Mouse (Mus musculus): ENCODE measurements around the gene Hc.

Gene Hc

DNA sequence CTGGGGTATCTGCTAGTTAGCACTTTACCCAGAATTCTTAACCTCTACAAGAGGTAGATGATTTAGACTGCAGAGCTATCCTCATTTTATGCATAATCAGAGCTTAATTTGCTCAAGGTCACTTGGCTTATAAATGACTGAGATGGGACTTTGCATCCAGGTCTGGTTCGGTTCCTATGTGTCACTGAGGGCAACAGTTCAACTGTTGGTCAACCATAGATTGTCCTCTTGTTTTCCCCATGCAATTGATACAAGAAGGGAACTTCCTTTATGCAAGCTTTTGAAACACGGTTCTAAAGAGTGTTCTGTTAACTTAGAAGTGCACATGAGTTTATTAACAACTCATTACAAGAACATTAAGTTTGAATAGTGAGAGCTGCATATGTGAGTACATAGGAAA, 2.9 kb downstream of the Hc start:
- in situ Hi-C loops (cut with MboI, MseI) = no loop called here

DNA sequence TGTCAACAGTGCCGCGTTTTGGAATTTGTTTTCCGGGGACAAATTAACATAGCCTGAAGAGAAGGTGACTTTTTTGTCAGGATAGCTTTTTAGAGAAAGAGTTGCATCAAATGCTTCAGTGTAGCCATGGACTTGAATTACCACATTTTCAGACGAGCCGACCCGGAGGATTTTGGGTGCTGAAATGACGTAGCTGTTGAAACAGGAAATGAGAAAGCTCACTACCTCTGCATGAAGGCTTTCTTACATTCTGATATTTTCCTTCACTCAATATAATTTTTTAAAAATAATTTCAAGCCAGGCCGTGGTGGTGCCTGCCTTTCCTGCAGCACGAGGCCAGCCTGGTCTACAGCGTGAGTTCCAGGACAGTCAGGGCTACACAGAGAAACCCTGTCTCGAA, 4.0 kb downstream of the Hc start:
- in situ Hi-C loops (cut with MboI, MseI) = no loop called here

- in situ Hi-C loops (cut with MboI, MseI) = loop anchor here (5.0 kb wide), 1 partner anchor 58 kb away; the partner anchor contains the start of gene Cntrl
Measured at GRCm38 (mm10) chr2:35048851-35049250, 12.4 kb downstream of the Hc start.

- in situ Hi-C loops (cut with MboI, MseI) = loop anchor here (5.0 kb wide), 1 partner anchor 62 kb away; the partner anchor contains the start of gene Cntrl
Measured at GRCm38 (mm10) chr2:35044956-35045355, 16.3 kb downstream of the Hc start.

DNA sequence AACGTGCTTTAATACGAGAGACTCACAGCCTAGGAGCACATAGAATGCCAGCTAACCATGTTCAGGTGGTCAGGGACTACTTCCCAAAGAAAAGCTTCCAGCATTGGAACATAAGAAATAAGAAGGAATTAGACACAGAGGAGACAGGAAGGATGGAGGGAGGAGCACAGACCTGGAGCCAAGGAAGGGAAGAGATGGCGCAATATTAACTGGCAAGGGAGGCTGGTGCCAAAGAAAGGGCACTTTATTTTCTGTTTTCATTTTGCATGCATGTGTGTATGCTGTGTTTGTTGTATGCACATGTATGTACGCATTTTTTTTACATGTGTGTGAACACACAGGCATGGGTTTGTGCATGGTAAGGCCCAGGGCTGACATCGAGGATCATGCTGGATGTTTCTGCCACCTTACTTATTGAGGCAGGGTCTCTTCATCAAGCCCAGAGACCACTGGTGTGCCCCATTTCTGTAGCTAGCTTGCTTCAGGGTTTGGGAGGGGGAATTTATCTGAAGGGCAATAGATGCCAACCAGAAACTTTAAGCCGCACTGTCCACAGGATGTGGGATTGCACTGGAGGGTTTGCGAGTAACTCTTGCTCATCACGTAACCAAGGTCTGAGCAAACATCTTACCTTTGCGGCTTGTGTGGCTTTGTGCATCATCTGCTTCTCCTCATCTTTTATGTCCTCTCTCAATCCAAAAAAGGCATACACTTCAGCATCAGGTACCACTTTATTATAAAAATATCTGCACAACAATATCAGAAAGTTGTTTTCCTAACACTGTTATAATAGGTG, 22.5 kb downstream of the Hc start:
- in situ Hi-C loops (cut with MboI, MseI) = no loop called here

DNA sequence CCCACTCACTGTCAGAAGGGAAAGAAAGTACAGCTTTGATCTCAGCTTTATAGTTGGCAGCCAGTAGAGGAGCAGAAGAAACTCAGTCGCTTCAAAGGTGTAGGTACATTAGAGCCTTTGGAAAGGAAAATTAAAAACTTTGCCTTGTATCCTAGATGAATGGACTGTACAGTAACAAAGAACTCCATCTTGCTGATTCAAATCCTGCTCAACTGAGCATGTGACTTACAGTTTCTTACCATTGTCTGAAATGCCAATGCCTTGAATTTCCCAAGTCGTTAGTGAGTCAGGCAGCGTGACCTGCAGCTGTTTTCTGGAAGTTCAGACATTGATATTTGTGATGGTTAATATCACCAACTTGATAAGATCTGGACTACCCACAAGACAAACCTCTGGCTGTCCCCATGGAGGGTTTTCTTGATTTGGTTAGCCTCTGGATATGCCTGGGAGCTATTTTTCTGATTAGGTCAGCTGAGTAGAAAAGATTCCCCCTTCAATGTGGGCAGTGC, 36.5 kb downstream of the Hc start:
- in situ Hi-C loops (cut with MboI, MseI) = no loop called here

- in situ Hi-C loops (cut with MboI, MseI) = no loop called here
Measured at GRCm38 (mm10) chr2:35021806-35022205, 39.4 kb downstream of the Hc start.

DNA sequence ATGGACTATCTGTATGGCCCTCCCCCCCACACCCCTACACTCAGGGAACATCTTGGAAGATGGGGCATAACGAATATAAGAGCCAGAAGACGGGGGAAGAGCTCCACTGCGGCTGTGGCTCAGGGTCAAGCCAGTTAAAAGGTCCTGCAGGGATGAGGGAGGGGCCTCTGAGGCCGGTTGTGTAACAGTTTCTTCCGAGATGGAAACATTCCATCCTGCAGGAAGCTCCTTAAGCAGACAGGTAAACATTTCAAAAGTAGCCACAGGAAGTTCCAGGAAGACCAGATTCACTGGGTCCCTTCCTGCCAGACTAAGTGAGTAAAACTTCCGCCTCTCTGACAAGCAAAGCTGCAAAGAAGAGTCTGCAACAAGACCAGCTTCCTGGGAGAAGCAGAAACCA, 45.4 kb downstream of the Hc start:
- in situ Hi-C loops (cut with MboI, MseI) = no loop called here

- in situ Hi-C loops (cut with MboI, MseI) = no loop called here
Measured at GRCm38 (mm10) chr2:35011649-35012048, 49.6 kb downstream of the Hc start.

DNA sequence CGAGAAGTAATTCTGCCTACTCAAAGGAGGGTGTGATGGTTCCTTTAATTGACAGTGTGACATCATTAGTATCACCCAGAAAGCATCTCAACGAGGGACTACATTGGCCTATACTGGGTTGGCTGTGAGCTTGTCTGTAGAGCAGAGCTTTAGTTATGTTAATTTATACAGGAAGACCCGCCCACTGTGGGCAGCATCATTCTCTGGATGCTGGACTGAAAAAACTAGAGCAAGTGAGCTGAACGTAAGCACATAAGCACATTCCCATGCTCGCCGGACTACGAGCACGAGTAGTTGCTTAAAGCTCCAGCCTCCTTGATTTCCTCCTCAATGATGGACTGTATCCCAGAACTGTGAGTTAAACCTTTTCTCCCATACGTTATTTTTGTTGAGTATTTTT, 62.3 kb downstream of the Hc start:
- in situ Hi-C loops (cut with MboI, MseI) = no loop called here

GRCm38 (mm10) chr2:34996506-34996905, 64.7 kb downstream of the Hc start:
- in situ Hi-C loops (cut with MboI, MseI) = no loop called here

DNA sequence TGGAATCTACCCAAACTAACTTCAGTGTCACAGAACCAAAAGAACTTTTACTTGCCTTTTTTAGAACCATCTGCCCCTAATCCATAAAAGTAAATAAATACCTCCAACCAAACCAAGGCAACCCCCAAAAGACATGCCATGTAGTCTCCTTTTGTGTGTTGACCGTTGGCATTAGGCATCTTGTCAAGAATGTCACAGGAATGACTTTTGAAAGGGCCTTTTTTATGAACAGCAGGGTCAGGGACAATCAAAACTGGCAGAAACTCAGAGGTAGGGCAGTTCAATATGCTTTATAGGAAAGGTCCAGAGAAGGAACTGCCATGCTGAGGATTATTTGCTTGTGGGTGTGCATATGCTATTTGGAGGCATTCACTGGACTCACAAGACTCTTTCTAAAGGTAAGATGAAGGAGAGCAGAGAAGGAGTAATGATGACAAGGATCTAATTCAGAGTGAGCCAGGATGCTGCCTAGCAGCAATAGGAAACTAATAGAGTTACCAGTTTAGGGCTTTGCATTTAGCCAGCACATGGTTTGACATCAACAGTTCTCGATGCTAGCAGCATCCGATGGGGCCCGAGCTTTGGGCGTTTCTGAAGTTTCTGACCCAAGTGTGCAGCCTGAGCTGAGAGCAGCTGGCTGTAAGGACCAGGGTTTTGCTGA, 67.4 kb downstream of the Hc start:
- in situ Hi-C loops (cut with MboI, MseI) = no loop called here

DNA sequence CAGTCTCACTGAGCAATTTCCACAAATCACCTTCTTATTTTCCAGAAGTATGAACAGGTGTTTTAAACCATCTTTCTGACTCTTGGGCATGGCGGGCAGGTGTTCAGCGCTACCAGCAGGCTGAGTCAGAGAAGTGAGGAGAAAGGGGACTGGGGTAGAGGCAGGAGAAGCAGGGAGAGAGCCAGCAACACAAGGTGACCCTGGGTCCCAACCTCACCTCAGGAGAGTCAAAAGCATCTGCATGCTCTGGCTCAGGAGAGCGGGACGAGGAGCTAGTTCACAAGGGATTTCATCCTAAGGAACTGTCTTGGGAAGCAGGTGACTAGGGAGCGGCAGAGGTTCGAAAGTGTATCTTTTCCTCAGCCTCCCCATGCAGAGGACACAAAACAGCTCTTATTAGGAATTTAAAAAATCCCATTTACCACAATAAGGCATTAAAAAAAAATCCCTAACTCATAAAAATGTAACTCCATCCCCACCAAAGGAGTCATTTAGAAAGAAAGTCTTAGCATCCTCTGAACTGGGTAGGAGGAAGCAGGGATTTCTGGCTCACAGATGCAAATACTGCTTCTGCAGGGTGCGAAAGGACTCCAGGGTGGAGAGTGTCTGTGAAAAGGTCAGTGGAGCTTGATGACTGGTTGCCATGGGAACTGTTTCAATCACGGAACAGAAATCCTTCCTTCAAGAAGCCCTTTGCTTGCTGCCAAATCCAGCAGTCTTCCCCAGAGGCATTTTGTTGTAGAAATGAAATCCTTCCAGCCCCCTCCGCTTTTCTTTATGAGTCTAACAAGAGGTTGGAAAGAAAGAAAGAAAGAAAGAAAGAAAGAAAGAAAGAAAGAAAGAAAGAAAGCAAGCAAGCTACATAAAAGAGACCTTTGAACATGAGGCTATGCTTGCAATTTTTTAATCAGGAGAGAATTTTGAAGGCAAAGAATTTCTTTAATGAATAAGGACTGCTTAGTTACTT, 68.2 kb downstream of the Hc start:
- in situ Hi-C loops (cut with MboI, MseI) = no loop called here

DNA sequence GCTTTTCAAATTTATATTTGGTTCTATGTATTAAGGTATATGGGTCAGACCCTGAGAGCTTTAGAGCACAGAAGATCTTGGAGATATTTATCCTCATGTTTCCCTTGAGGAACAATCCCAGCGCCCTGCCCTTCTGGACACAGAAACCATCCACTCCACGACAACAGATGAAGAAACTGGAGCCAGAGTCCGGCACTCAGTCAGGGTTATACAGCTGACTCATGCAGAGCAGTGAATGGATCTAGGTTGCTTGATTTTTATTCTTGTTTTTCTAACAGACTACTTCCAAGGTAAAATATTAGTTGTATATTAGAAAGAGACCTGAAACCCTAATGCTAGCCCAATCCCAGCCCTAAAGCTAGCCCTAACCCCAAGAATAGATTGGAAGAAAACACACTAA, 69.3 kb downstream of the Hc start:
- in situ Hi-C loops (cut with MboI, MseI) = no loop called here

GRCm38 (mm10) chr2:34989749-34990148, 71.5 kb downstream of the Hc start:
- in situ Hi-C loops (cut with MboI, MseI) = no loop called here

DNA sequence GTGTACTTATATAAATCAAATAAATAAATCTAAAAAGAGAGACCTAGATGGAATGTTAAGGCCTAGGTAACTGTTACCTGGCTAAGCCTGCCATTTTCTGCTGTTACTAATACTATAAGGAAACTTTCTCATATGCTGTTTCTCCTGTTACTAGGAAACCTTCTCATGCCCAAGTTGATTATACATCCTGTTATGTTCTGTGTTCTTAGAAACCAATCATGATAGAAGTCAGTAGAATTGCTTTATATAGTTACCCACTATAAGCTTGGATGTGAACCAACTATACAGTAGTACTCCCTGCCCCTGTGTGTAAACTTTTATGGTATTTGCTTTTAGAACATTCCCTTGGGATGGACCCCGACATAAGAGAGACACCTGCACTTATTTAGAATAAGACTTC, 73.6 kb downstream of the Hc start:
- in situ Hi-C loops (cut with MboI, MseI) = no loop called here

DNA sequence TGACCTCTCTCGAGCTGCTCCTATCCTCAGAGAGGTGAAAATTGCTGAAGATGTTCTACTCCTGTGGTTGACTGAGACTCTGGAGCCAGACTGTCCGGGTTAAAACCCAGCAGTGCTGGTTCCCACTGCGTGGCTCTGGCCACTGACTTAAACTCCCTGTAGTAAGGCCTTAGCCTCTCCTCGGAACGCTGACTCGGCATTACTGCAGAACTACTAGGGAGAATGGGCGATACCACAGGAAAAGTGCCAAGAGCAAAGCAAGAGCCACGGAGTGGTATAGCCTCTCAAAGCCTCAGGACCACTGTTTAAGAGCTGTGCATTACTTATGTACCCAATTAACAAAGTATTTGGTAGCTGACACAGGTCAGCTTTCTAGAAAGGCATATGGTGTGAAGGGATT, 76.4 kb downstream of the Hc start:
- in situ Hi-C loops (cut with MboI, MseI) = no loop called here

- in situ Hi-C loops (cut with MboI, MseI) = no loop called here
Measured at GRCm38 (mm10) chr2:34982906-34983698, 78.1 kb downstream of the Hc start.

GRCm38 (mm10) chr2:34982096-34982724, 79.0 kb downstream of the Hc start:
- in situ Hi-C loops (cut with MboI, MseI) = no loop called here

DNA sequence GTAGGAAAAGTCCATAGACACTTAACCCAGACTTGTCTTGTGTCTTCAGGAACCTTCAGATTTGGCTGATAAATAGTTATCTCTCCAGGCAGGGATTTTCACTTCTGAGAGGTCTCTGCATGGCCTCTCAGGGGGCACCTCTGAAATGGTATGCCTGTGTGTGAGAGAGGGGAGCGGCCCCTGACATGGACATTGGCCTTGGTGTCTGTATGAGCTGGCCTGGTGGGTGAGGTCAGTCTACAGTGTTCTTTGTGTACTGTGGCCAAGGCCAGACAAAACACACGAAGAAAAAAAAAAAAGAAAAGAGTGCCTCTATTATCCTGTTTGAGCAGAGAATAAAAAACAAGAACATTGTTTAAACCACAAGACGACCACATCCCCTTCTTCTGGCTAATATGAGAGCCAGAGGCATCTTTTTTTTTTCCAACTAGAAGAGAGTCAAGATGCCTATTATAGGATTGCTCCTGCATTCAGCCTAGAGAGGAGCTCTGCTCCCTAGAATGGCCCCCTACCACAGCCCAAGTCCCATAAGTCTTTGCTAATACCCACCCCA, 81.7 kb downstream of the Hc start:
- in situ Hi-C loops (cut with MboI, MseI) = no loop called here

Measured in T-helper 2 cell (primary cell).